Mouse (Mus musculus): ENCODE data around the gene Stub1. TPM values are rescaled to one million over a fixed set of nuclear protein-coding genes. Genes with fewer than 3 reads are reported as not detected.

Stub1 gene
- 100 to 1,000 TPM; 105 to 129 TPM for total RNA-seq (2021)
- polyA plus RNA-seq (2012; rRNA removed), result 147 and 174 TPM in 2 replicates
- long read RNA-seq, transcript Stub1-207 (7 exons, 1,341 nt), result minor isoform, 22 of 196 reads
- long read RNA-seq, transcript Stub1-206 (6 exons, 1,408 nt), result minor isoform, 6 of 196 reads
- long read RNA-seq, transcript Stub1-201 (7 exons, 1,803 nt), result major isoform, 147 of 196 reads
- long read RNA-seq, partial matches to known transcripts, result 11 of 196 reads
- long read RNA-seq, other reads (novel, unspliced or antisense), result 9 of 196 reads

DNA sequence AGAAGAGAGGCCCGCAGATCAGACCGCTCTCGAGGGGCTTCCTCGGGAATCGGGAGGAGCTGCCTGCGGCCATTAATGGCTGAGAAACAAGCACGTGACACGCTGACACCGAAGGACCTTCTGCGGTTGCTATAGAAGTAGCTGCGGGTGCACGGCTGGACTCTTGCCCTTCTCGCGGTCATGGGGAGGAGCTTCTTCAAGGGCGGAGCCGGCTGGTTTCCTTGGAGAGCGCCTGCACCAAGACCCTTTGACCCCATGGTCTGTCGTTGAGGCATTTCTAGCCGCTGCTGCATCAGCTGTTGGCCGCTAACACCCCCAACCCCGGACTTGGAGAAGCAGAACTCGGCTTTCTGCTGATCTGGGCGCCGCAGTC lies at the start of gene Stub1:
Gene Stub1, minus strand, starts transcription at position 114 of the 373 bp plus-strand sequence.
- TF ChIP-seq CTCF (IDR thresholded peaks at IDR 0.05) (no peak), POLR2A (IDR thresholded peaks at IDR 0.05; ENCODE audit: insufficient read depth, low read depth, low read length) (no peak; the same call in none of the 2 replicates), EP300 (IDR thresholded peaks at IDR 0.05; ENCODE audit: insufficient read depth, low read depth, low read length) (no peak)
- Histone ChIP-seq H3K79me2 (replicated peaks; ENCODE audit: control insufficient read depth, insufficient read depth, low read length) (peaks cover 2% of the 10 kb centered on the region), H3K27me3 (ENCODE audit: control insufficient read depth, insufficient read depth, low read length) (no peaks in the 10 kb centered on the region), H3K4me1 (ENCODE audit: control insufficient read depth, insufficient read depth, low read length) (peaks cover 28% of the 10 kb centered on the region), H3K9ac (ENCODE audit: low read depth, low read length) (peak within 1 kb of the TSS; percentile 85), H3K27ac (peak within 1 kb of the TSS; percentile 100), H3K36me3 (ENCODE audit: control insufficient read depth, insufficient read depth, low read length) (no peaks in the 10 kb centered on the region; the same call in 1 of the 2 replicates), H3K4me3 (peak within 1 kb of the TSS; percentile 85)
- DNase-seq, result peak; percentile 93 to 94
- under 1% methylated on average over 24 of the region's 24 CpGs for WGBS
- intact Hi-C loops (cut with DNase I), result loop anchor here (5.0 kb wide), 1 partner anchor 34 kb away; the partner anchor contains the start of gene Mcrip2

DNA sequence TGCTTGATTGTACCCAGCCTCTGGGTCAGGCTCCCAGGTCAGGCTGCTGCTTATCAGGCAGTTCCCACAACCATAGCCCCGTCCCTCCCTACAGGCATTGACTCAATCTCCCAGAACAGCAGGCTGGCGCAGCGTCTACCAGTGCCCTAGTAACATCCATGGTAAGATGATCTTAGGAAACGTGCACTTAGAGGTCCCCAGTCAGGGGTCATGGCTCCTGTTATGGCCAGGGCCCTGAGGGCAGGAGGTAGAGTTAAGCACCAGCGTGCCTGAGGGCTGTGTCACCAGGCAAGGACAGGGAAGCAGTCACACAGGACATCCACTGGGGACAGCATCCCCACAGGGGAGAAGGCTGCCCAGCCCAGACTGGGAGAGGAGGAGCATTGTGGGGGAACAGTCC lies 49.1 kb upstream of the Stub1 start:
- Histone ChIP-seq H3K27ac (no peak overlapping the region), H3K4me3 (no peak overlapping the region), H3K79me2 (replicated peaks; ENCODE audit: control insufficient read depth, insufficient read depth, low read length) (no peaks in the 10 kb centered on the region), H3K27me3 (ENCODE audit: control insufficient read depth, insufficient read depth, low read length) (no peaks in the 10 kb centered on the region), H3K9ac (ENCODE audit: low read depth, low read length) (no peak overlapping the region), H3K36me3 (ENCODE audit: control insufficient read depth, insufficient read depth, low read length) (no peaks in the 10 kb centered on the region), H3K4me1 (ENCODE audit: control insufficient read depth, insufficient read depth, low read length) (no peaks in the 10 kb centered on the region)
- no peak for DNase-seq
- WGBS, result 67% methylated on average over 5 of the region's 5 CpGs
- intact Hi-C loops (cut with DNase I), result no loop called here
- TF ChIP-seq EP300 (IDR thresholded peaks at IDR 0.05; ENCODE audit: insufficient read depth, low read depth, low read length) (no peak), CTCF (IDR thresholded peaks at IDR 0.05) (no peak), POLR2A (IDR thresholded peaks at IDR 0.05; ENCODE audit: insufficient read depth, low read depth, low read length) (no peak)

GRCm38 (mm10) chr17:25881691-25882090 lies 48.5 kb upstream of the Stub1 start:
- H3K9ac ChIP-seq (ENCODE audit: low read depth, low read length), result no peak overlapping the region
- H3K79me2 ChIP-seq (replicated peaks; ENCODE audit: control insufficient read depth, insufficient read depth, low read length), result no peaks in the 10 kb centered on the region
- DNase-seq, result no peak
- intact Hi-C loops (cut with DNase I), result no loop called here
- no peaks in the 10 kb centered on the region for H3K4me1 ChIP-seq (ENCODE audit: control insufficient read depth, insufficient read depth, low read length)
- H3K36me3 ChIP-seq (ENCODE audit: control insufficient read depth, insufficient read depth, low read length), result no peaks in the 10 kb centered on the region
- WGBS, result 82% methylated on average over 4 of the region's 4 CpGs
- no peak overlapping the region for H3K4me3 ChIP-seq
- H3K27ac ChIP-seq, result no peak overlapping the region
- no peaks in the 10 kb centered on the region for H3K27me3 ChIP-seq (ENCODE audit: control insufficient read depth, insufficient read depth, low read length)
- TF ChIP-seq POLR2A (IDR thresholded peaks at IDR 0.05; ENCODE audit: insufficient read depth, low read depth, low read length) (no peak), CTCF (IDR thresholded peaks at IDR 0.05) (no peak), EP300 (IDR thresholded peaks at IDR 0.05; ENCODE audit: insufficient read depth, low read depth, low read length) (no peak)

DNA sequence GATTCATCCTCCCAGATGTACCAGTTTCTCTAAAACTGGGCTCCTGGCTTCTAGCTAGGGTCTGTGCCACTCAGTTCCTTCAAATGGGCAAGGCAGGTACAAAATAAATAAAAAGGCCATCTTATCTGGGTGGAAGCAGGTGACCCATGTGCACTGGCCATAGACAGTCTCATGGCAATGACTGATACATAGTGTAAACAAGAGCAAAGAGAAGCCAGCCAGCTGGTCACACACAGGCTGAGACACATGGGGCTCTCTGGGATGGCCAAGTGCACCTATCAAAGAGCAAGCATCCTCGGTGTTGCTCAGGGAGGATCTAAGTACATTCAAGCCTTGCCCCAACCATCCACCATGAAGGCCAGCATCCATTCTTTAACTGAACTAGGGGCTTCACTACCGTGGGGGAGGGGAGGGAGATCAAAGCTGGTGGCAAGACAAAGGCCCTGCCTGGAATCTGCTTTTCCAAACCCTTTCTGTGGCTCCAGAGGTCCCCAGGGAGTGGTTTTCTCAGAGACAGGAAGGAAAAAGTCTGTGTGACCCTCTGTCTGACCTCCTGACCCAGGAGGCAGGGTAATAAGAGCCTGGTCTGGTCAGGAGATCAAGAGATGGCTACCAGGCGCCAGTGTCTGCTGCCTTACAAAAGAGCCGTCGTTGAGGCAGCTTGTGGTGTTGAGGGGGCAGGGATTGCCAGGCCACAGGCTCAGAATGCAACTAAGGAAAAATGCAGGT lies 47.9 kb upstream of the Stub1 start:
- Histone ChIP-seq H3K4me1 (ENCODE audit: control insufficient read depth, insufficient read depth, low read length) (0 out of 2 replicates have a peak, but pooled peaks cover 1% of the 10 kb centered on the region), H3K4me3 (no peak overlapping the region), H3K36me3 (ENCODE audit: control insufficient read depth, insufficient read depth, low read length) (no peaks in the 10 kb centered on the region), H3K9ac (ENCODE audit: low read depth, low read length) (no peak overlapping the region), H3K27me3 (ENCODE audit: control insufficient read depth, insufficient read depth, low read length) (no peaks in the 10 kb centered on the region), H3K27ac (no peak overlapping the region), H3K79me2 (replicated peaks; ENCODE audit: control insufficient read depth, insufficient read depth, low read length) (no peaks in the 10 kb centered on the region)
- intact Hi-C loops (cut with DNase I), result no loop called here
- 33% methylated on average over 5 of the region's 5 CpGs for WGBS
- DNase-seq, result no peak
- TF ChIP-seq POLR2A (IDR thresholded peaks at IDR 0.05; ENCODE audit: insufficient read depth, low read depth, low read length) (0 out of 2 replicates have a peak, but pooled peaks have one; percentile 9), CTCF (IDR thresholded peaks at IDR 0.05) (no peak), EP300 (IDR thresholded peaks at IDR 0.05; ENCODE audit: insufficient read depth, low read depth, low read length) (no peak)

- no peak for DNase-seq
- TF ChIP-seq CTCF (IDR thresholded peaks at IDR 0.05) (no peak), POLR2A (IDR thresholded peaks at IDR 0.05; ENCODE audit: insufficient read depth, low read depth, low read length) (no peak), EP300 (IDR thresholded peaks at IDR 0.05; ENCODE audit: insufficient read depth, low read depth, low read length) (no peak)
- Histone ChIP-seq H3K36me3 (ENCODE audit: control insufficient read depth, insufficient read depth, low read length) (no peaks in the 10 kb centered on the region), H3K27ac (no peak within 1 kb of the TSS), H3K4me3 (no peak within 1 kb of the TSS), H3K79me2 (replicated peaks; ENCODE audit: control insufficient read depth, insufficient read depth, low read length) (no peaks in the 10 kb centered on the region), H3K4me1 (ENCODE audit: control insufficient read depth, insufficient read depth, low read length) (0 out of 2 replicates have a peak, but pooled peaks cover 1% of the 10 kb centered on the region), H3K9ac (ENCODE audit: low read depth, low read length) (no peak within 1 kb of the TSS), H3K27me3 (ENCODE audit: control insufficient read depth, insufficient read depth, low read length) (no peaks in the 10 kb centered on the region)
- 60% methylated on average over 5 of the region's 5 CpGs for WGBS
- intact Hi-C loops (cut with DNase I), result no loop called here
Measured at GRCm38 (mm10) chr17:25880196-25880910, 47.1 kb upstream of the Stub1 start, which contains the start of gene Wfikkn1. Gene Wfikkn1, minus strand, starts transcription at chr17:25880858.

Data from heart, adult 2 months (tissue).